Mouse (Mus musculus) hindbrain, postnatal 0 days (tissue): ENCODE results near the gene Schip1. TPM values are rescaled to one million over a fixed set of nuclear protein-coding genes. Genes with fewer than 3 reads are reported as not detected.

Source experiments
- ATAC-seq: fragments of 200-750 bp; cut with Nextera tagmentation; 2 replicates; pipeline ENCODE4 v1.8.0; 2017; ENCODE audit warnings: mild to moderate bottlenecking, moderate TSS enrichment, moderate library complexity
- DNase-seq: peaks from one replicate; pipeline ENCODE4 v3.0.0-alpha.2; 2015; ENCODE audit warnings: low spot score
- H3K27ac ChIP-seq: fragments of 300-500 bp; sonication (generic); 2 replicates; pipeline ENCODE4 v1.5.1; 2014; ENCODE audit warnings: mild to moderate bottlenecking
- H3K27me3 ChIP-seq: fragments of 300-500 bp; sonication (generic); 2 replicates; pipeline ENCODE4 v1.6.1; 2014; ENCODE audit warnings: low read length, mixed read lengths; ENCODE audit not compliant: insufficient read depth
- H3K36me3 ChIP-seq: fragments of 300-500 bp; sonication (generic); 2 replicates; pipeline ENCODE4 v1.6.1; 2014; ENCODE audit warnings: low read length, mixed read lengths; ENCODE audit not compliant: insufficient read depth
- H3K4me1 ChIP-seq: fragments of 300-500 bp; sonication (generic); 2 replicates; pipeline ENCODE4 v1.6.1; 2014; ENCODE audit warnings: antibody characterized with exemption, low read length, mixed read lengths; ENCODE audit not compliant: insufficient read depth
- H3K4me2 ChIP-seq: fragments of 300-500 bp; sonication (generic); 2 replicates; pipeline ENCODE4 v1.6.1; 2014; ENCODE audit warnings: low read depth, mild to moderate bottlenecking, low read length, moderate library complexity, mixed read lengths
- H3K4me3 ChIP-seq: fragments of 300-500 bp; sonication (generic); 2 replicates; pipeline ENCODE4 v1.5.1; 2014; ENCODE audit warnings: low read length
- H3K9ac ChIP-seq: fragments of 300-500 bp; sonication (generic); replicated peaks from 2 replicates; pipeline ENCODE4 v1.6.1; 2014; ENCODE audit warnings: mild to moderate bottlenecking, low read length, moderate library complexity, mixed read lengths
- H3K9me3 ChIP-seq: fragments of 300-500 bp; sonication (generic); 2 replicates; pipeline ENCODE4 v1.6.1; 2016; ENCODE audit warnings: low read length, mixed read lengths
- CTCF ChIP-seq: IDR thresholded peaks from 2 replicates; pipeline ENCODE4 v1.5.1; 2016; ENCODE audit warnings: antibody characterized with exemption, control low read depth, low read depth
- WGBS: fragments of 180-500 bp; shearing (Covaris S2); extraction: QIAGEN DNeasy Blood & Tissue Kit; methylation state at CpG from one replicate; pipeline ENCODE4 v1.1.7; 2014; 5-methylcytosine and 5-hydroxymethylcytosine counted together
- polyA plus RNA-seq: library from polyadenylated mRNA; unstranded; fragments of >200 nt; fragmentation: Nextera tagmentation; extraction: Ambion mirVana; gene quantifications from 2 replicates; pipeline ENCODE4 v1.2.1, GENCODE M21; 2015
- total RNA-seq: library from RNA; depleted of rRNA; stranded (reverse); fragments of >200 nt; gene quantifications from 2 replicates; pipeline ENCODE4 v1.2.3, GENCODE M21; 2014

Gene Schip1
- total and polyA plus RNA-seq, 2 experiments from 2014 or later: 94.3 to 163 TPM

DNA sequence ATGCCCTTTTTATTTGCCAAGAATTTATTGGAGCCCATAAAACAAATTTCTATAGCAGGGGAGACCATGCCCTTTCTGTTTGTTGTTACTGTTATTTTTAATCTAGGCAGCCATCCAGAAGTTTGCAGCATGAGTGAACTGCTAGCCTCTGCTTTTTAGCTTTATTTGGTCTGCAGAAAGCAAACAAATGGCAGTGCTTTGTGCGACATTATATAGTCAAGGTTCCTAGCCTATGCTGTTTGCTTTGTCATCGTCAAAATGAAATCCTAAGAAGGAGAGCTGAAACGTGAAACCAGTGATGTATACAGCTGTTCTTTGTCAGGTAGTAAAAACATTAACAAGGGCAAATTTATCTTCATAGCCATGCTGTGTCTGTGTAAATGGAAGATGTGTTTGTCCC, 286.9 kb downstream of the Schip1 start:
- no peaks in the 10 kb centered on the region for H3K27me3 ChIP-seq
- ATAC-seq (no peak), DNase-seq (no peak)
- H3K9ac ChIP-seq: no peak overlapping the region
- H3K27ac ChIP-seq: no peak overlapping the region
- no peaks in the 10 kb centered on the region for H3K9me3 ChIP-seq
- no peak overlapping the region for H3K4me2 ChIP-seq
- H3K36me3 ChIP-seq: no peaks in the 10 kb centered on the region
- WGBS: 51% methylated on average over 3 of the region's 3 CpGs
- no peaks in the 10 kb centered on the region; the same call in 1 of the 2 replicates for H3K4me1 ChIP-seq
- TF ChIP-seq CTCF: no peak
- H3K4me3 ChIP-seq: no peak overlapping the region

GRCm38 (mm10) chr3:68352961-68353360, 288.4 kb downstream of the Schip1 start:
- Histone ChIP-seq H3K9ac (no peak overlapping the region), H3K4me3 (no peak overlapping the region), H3K4me1 (no peaks in the 10 kb centered on the region; the same call in 1 of the 2 replicates), H3K36me3 (no peaks in the 10 kb centered on the region), H3K27ac (no peak overlapping the region), H3K4me2 (no peak overlapping the region), H3K27me3 (no peaks in the 10 kb centered on the region), H3K9me3 (no peaks in the 10 kb centered on the region)
- DNase-seq (no peak), ATAC-seq (no peak)
- WGBS: 81% methylated on average over 7 of the region's 7 CpGs
- no peak for TF ChIP-seq CTCF

- H3K27ac ChIP-seq: no peak overlapping the region
- no peak overlapping the region for H3K9ac ChIP-seq
- H3K9me3 ChIP-seq: no peaks in the 10 kb centered on the region
- H3K4me3 ChIP-seq: no peak overlapping the region
- H3K4me1 ChIP-seq: no peaks in the 10 kb centered on the region; the same call in 1 of the 2 replicates
- H3K36me3 ChIP-seq: no peaks in the 10 kb centered on the region
- 59% methylated on average over 3 of the region's 3 CpGs for WGBS
- TF ChIP-seq CTCF: no peak
- ATAC-seq: no peak
- no peak for DNase-seq
- no peak overlapping the region for H3K4me2 ChIP-seq
- H3K27me3 ChIP-seq: no peaks in the 10 kb centered on the region
Measured at GRCm38 (mm10) chr3:68353492-68353891, 288.9 kb downstream of the Schip1 start.

DNA sequence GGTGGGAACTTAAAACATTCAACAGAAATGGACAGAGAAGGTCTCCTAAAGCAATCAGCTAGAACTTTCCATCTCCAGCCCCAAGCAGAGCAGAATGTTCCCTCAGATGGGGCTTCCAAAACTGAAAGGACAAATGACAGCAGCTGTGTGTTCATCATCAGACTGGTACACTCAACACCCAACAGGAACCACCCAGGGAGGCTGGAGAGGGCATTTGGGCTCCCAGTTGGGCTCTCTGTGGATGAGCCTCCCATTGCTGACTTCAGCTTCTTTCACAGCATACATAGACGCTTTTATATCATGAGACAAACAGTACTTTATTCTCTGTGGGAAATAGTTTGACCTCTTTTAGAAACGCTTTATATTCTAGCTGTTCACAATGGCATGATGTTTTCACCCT, 291.9 kb downstream of the Schip1 start:
- Histone ChIP-seq H3K36me3 (no peaks in the 10 kb centered on the region), H3K4me2 (no peak overlapping the region), H3K4me1 (no peaks in the 10 kb centered on the region), H3K27me3 (no peaks in the 10 kb centered on the region), H3K9me3 (no peaks in the 10 kb centered on the region), H3K9ac (no peak overlapping the region), H3K4me3 (no peak overlapping the region), H3K27ac (no peak overlapping the region)
- no peak for TF ChIP-seq CTCF
- ATAC-seq: no peak
- 84% methylated on average over 2 of the region's 2 CpGs for WGBS
- DNase-seq: no peak

DNA sequence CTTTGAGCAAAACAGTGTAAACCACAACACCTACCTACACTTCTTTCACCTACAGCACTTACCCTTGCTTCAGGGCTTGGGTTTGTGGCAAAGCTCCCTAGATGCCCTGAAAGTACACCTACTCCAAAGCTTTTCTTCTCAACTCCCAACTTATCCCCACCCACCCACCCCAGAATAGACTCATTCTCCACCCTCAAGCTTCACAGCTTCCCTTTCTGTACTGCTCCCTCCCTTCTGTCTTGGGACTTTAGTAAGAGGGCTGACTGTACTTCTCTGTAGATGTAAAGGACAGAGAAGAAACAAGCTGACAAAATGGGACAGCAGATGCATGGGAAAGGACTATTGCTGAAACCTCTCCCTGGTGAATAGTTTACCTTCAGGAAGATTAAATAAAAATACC, 303.4 kb downstream of the Schip1 start:
- DNase-seq (no peak), ATAC-seq (no peak)
- H3K27ac ChIP-seq: no peak overlapping the region

GRCm38 (mm10) chr3:68372925-68373324, 308.3 kb downstream of the Schip1 start:
- TF ChIP-seq CTCF: no peak
- WGBS: no CpG with 5 or more reads among the region's 1 CpGs
- Histone ChIP-seq H3K36me3 (no peaks in the 10 kb centered on the region), H3K4me3 (no peak overlapping the region), H3K4me1 (0 out of 2 replicates have a peak, but pooled peaks cover 4% of the 10 kb centered on the region), H3K9me3 (no peaks in the 10 kb centered on the region), H3K27me3 (no peaks in the 10 kb centered on the region), H3K9ac (no peak overlapping the region), H3K4me2 (no peak overlapping the region), H3K27ac (no peak overlapping the region)
- ATAC-seq (no peak), DNase-seq (no peak)

More for the DNA sequence above, 303.4 kb downstream of the Schip1 start:
- Histone ChIP-seq H3K4me2 (no peak overlapping the region), H3K4me1 (no peaks in the 10 kb centered on the region), H3K9me3 (no peaks in the 10 kb centered on the region), H3K4me3 (no peak overlapping the region), H3K9ac (no peak overlapping the region), H3K36me3 (no peaks in the 10 kb centered on the region), H3K27me3 (no peaks in the 10 kb centered on the region)
- TF ChIP-seq CTCF: no peak

DNA sequence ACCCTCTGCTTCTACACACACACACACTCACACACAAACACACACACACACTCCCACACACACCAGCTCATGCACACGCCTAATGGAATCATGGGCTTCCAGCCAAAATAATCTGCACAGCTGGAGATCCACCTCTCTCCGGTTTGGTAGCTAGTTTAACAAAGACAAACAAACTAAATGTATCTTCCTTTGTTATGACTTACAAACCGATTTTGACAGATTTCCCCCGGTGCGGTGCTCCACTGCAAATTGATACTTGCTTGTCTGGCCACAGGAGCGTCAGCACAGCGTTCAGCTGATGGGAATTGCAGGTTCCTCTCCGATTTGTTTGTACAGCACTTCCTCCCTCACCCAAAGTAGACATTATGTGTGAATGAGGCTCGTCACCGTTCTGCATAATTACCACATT, 310.5 kb downstream of the Schip1 start:
- H3K9ac ChIP-seq: no peak overlapping the region
- no peaks in the 10 kb centered on the region for H3K9me3 ChIP-seq
- H3K4me2 ChIP-seq: no peak overlapping the region
- no peak overlapping the region for H3K27ac ChIP-seq
- no peaks in the 10 kb centered on the region for H3K27me3 ChIP-seq
- H3K36me3 ChIP-seq: no peaks in the 10 kb centered on the region
- H3K4me1 ChIP-seq: 0 out of 2 replicates have a peak, but pooled peaks cover 4% of the 10 kb centered on the region
- no peak overlapping the region for H3K4me3 ChIP-seq
- no peak for TF ChIP-seq CTCF
- 42% methylated on average over 10 of the region's 10 CpGs for WGBS
- DNase-seq (peak; percentile 31), ATAC-seq (no peak)
